Mouse (Mus musculus) limb, embryonic 11.5 days (tissue): ENCODE data around the gene L1cam. TPM values are rescaled to one million over a fixed set of nuclear protein-coding genes. Genes with fewer than 3 reads are reported as not detected.

Experiments
- ATAC-seq: fragments of 200-750 bp; cut with Nextera tagmentation; 2 replicates; pipeline ENCODE4 v1.8.0; 2017; ENCODE audit warnings: low read depth; ENCODE audit not compliant: insufficient number of reproducible peaks, low FRiP score, low TSS enrichment
- DNase-seq: peaks from one replicate; pipeline ENCODE4 v3.0.0-alpha.2; 2015; ENCODE audit warnings: low spot score
- H3K27ac ChIP-seq: fragments of 300-500 bp; sonication (generic); replicated peaks from 2 replicates; pipeline ENCODE4 v1.5.1; 2014; ENCODE audit warnings: low read depth, mild to moderate bottlenecking, low read length
- H3K27me3 ChIP-seq: fragments of 300-500 bp; sonication (generic); 2 replicates; pipeline ENCODE4 v1.6.1; 2014; ENCODE audit warnings: mild to moderate bottlenecking, low read length, mixed read lengths; ENCODE audit not compliant: control insufficient read depth, insufficient read depth
- H3K36me3 ChIP-seq: fragments of 300-500 bp; sonication (generic); 2 replicates; pipeline ENCODE4 v1.6.1; 2014; ENCODE audit warnings: mild to moderate bottlenecking, low read length, moderate library complexity, mixed read lengths; ENCODE audit not compliant: control insufficient read depth, insufficient read depth
- H3K4me1 ChIP-seq: fragments of 300-500 bp; sonication (generic); 2 replicates; pipeline ENCODE4 v1.6.1; 2014; ENCODE audit warnings: low read length, mixed read lengths; ENCODE audit not compliant: control insufficient read depth, insufficient read depth
- H3K4me2 ChIP-seq: fragments of 300-500 bp; sonication (generic); 2 replicates; pipeline ENCODE4 v1.6.1; 2014; ENCODE audit warnings: low read depth, mild to moderate bottlenecking, moderate library complexity; ENCODE audit not compliant: severe bottlenecking
- H3K4me3 ChIP-seq: fragments of 300-500 bp; sonication (generic); 2 replicates; pipeline ENCODE4 v1.5.1; 2014; ENCODE audit warnings: low read depth, low read length
- H3K9ac ChIP-seq: fragments of 300-500 bp; sonication (generic); 2 replicates; pipeline ENCODE4 v1.6.1; 2014; ENCODE audit warnings: mild to moderate bottlenecking, low read length
- H3K9me3 ChIP-seq: fragments of 300-500 bp; sonication (generic); 2 replicates; pipeline ENCODE4 v1.6.1; 2016; ENCODE audit warnings: low read length; ENCODE audit not compliant: control insufficient read depth
- WGBS: fragments of 180-500 bp; shearing (Covaris S2); extraction: QIAGEN DNeasy Blood & Tissue Kit; methylation state at CpG from one replicate; pipeline ENCODE4 v1.1.7; 2014; 5-methylcytosine and 5-hydroxymethylcytosine counted together
- polyA plus RNA-seq: library from polyadenylated mRNA; unstranded; fragments of >200 nt; fragmentation: Nextera tagmentation; extraction: Ambion mirVana; gene quantifications from 2 replicates; pipeline ENCODE4 v1.2.1, GENCODE M21; 2014

Gene L1cam
- polyA plus RNA-seq, 1 experiment from 2014 or later: 1.2 TPM

DNA sequence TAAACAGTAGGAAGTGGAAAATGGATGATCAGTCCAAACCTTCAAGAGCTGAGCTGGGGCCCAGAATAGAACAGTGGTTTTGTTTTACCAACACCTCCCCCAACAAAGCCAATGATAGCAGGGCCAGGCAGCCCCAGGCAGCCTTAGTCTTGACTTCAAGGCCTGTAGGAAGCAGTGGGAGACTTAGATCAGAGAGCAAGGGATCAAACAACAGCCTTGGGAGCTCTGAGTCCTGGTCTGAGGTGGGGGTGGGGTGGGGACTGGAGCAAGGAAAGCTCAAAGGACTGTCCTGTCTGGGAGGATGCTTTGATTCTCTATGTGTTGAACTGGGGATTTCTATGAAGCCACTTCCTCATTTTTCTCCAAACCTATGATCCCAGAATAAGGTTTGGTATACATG is 24.4 kb downstream of the L1cam start:
- H3K4me1 ChIP-seq: no peaks in the 10 kb centered on the region
- no peaks in the 10 kb centered on the region for H3K36me3 ChIP-seq
- H3K4me3 ChIP-seq: no peak overlapping the region
- H3K27me3 ChIP-seq: no peaks in the 10 kb centered on the region
- DNase-seq (no peak), ATAC-seq (no peak)
- H3K9ac ChIP-seq: no peak overlapping the region
- no peak overlapping the region for H3K27ac ChIP-seq
- no peaks in the 10 kb centered on the region for H3K9me3 ChIP-seq
- H3K4me2 ChIP-seq: no peak overlapping the region

DNA sequence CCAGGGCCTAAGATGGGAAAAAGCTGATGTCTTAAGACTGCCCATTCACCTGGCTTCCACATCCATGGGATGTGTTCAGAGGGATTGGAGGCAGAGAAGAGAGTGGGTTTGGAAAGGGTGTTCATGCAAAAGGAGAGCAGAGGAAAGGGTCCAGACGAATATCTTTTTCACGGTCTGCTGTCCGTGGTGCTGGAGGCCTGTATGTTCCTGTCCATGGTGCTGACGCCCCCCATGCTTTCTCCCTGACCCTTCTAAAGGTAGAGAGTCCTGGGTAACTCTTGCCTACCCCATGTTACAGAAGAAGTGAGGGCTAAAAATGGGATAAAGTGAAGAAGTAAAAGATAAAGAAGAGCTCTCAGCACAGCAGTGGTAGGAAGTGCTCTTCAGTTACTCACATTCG is 26.6 kb downstream of the L1cam start:
- H3K4me2 ChIP-seq: no peak overlapping the region
- H3K27ac ChIP-seq: no peak overlapping the region
- no peaks in the 10 kb centered on the region for H3K4me1 ChIP-seq
- no peaks in the 10 kb centered on the region for H3K36me3 ChIP-seq
- H3K27me3 ChIP-seq: no peaks in the 10 kb centered on the region
- no peaks in the 10 kb centered on the region for H3K9me3 ChIP-seq
- ATAC-seq (no peak), DNase-seq (peak; percentile 74)
- WGBS: 11% methylated on average over 5 of the region's 5 CpGs
- H3K4me3 ChIP-seq: no peak overlapping the region
- H3K9ac ChIP-seq: no peak overlapping the region

DNA sequence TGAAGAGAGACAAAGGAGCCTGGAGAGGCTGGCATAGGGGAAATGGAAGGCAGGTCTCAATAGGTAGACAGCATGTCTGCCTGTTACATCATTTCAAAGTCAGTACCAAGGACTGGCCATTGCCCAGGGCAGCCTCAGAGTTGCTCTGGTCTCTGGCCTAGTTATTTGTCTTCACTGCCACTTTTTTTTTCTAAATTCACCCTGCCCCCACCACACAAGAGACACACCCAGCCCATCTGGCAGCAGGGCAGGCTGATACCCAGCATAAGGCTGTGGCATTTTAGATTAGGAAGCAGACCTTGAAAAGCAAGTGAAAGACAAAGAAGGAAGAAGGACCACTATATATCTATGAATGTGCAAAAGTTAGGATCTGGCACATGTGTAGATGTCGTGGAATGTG is 28.1 kb downstream of the L1cam start:
- Histone ChIP-seq H3K9ac (no peak overlapping the region), H3K27ac (no peak overlapping the region), H3K4me3 (no peak overlapping the region), H3K4me2 (no peak overlapping the region), H3K27me3 (no peaks in the 10 kb centered on the region), H3K4me1 (no peaks in the 10 kb centered on the region), H3K36me3 (no peaks in the 10 kb centered on the region), H3K9me3 (no peaks in the 10 kb centered on the region)
- ATAC-seq: no peak
- WGBS: 83% methylated on average over 1 of the region's 1 CpGs
- DNase-seq: no peak

DNA sequence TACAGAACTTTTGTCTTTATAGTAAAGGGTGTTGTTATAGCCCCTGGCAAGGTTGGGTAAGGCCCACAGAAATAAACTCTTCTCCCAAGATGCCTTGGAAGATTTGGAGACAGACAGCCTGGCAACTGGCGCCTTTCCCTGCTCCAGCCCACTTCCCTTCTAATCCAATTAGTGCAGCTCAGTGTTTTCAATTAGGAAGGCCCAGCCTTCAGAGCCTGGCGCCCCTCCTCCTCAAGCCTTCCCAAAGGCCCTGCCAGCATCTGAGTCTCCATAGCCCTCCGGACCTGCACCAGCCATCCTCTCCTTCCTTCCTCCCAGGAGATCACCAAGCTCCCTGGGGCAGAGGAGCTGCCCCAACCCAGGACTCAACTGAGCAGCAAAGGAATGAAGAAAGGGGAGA is 28.6 kb downstream of the L1cam start:
- no peaks in the 10 kb centered on the region for H3K4me1 ChIP-seq
- H3K4me3 ChIP-seq: no peak overlapping the region
- H3K4me2 ChIP-seq: no peak overlapping the region
- ATAC-seq: no peak
- no peak overlapping the region for H3K27ac ChIP-seq
- no peaks in the 10 kb centered on the region for H3K27me3 ChIP-seq
- no peaks in the 10 kb centered on the region for H3K9me3 ChIP-seq
- no peak overlapping the region for H3K9ac ChIP-seq
- DNase-seq: no peak
- no peaks in the 10 kb centered on the region for H3K36me3 ChIP-seq
- WGBS: 17% methylated on average over 3 of the region's 3 CpGs

DNA sequence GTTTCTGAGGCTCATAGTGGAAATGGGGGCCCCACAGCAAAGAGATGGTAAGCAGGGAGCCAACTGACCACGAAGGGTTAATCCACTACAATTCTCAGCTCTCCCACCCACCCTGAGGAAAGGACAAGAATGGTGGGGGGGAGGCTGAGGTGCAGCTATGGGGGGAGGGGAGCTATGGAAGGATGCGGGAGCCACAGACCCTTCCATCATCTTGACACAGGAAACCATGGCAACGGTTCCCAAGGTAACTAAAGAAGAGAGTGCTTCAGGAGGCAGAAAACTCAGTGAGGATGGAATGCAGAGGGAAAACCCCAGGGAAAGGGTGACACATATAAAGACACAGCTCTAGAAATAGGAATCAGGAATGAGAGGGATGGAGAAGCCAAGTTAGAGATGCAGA is 31.2 kb downstream of the L1cam start:
- no peak overlapping the region for H3K4me3 ChIP-seq
- 54% methylated on average over 3 of the region's 3 CpGs for WGBS
- H3K36me3 ChIP-seq: no peaks in the 10 kb centered on the region
- H3K4me2 ChIP-seq: no peak overlapping the region
- H3K9ac ChIP-seq: no peak overlapping the region
- H3K27me3 ChIP-seq: no peaks in the 10 kb centered on the region
- H3K4me1 ChIP-seq: no peaks in the 10 kb centered on the region
- H3K9me3 ChIP-seq: no peaks in the 10 kb centered on the region
- ATAC-seq (no peak), DNase-seq (no peak)
- no peak overlapping the region for H3K27ac ChIP-seq

DNA sequence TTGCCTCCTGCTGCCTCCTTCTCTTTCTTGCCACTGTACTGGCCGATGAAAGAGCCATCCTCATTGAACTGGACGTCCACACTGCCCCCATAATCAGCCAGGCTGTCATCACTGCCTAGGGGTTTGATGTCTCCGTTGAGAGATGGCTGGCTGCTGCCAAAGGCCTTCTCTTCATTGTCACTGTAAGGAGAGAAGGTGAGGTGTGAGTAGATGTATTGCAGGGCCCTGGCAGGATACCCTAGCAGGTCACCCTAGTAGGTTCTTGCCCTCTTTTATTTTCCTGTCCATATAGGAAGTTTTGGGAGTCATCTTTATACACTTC is 40.9 kb downstream of the L1cam start:
- Histone ChIP-seq H3K27me3 (no peaks in the 10 kb centered on the region), H3K9ac (no peak overlapping the region), H3K27ac (no peak overlapping the region), H3K9me3 (no peaks in the 10 kb centered on the region), H3K4me1 (no peaks in the 10 kb centered on the region), H3K4me2 (no peak overlapping the region), H3K36me3 (no peaks in the 10 kb centered on the region), H3K4me3 (no peak overlapping the region)
- 67% methylated on average over 3 of the region's 3 CpGs for WGBS
- DNase-seq: no peak
- no peak for ATAC-seq

DNA sequence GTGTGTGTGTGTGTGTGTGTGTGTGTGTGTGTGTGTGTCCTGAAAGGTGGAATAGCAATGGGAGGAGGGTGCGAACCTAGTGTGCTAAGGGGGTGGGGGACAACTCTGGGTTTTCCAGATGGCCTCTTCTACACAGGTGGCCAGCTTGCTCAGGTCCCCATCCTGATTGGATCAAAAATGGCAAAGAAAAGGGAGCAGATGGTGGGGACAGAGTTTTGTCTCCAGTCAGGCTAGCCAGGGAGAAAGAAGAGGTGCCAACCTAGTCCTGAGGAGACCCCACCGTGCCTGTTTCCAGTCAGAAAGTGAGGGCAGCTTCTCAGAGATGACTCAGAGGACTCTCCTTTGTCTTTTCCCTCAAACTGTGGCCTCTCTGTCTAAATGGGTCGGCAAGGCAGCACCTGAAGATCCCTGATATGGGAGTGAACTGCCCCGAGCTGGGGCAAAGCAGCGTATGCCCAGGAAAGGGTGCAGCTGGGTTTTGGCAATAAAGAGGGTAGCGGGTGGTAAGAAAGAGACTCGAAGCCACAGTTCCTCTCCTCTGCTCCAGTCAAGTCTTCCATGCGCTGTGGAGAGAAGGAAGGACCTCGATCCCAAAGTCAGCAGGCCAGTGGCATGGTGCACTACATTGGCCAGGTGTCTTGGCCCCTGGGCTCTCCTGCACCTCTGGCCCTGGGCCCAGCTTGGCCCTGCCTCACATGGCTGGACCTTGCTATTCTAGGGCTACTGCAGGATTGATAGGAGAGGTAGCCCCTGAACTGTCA is 41.4 kb downstream of the L1cam start:
- WGBS: 89% methylated on average over 9 of the region's 9 CpGs
- ATAC-seq: no peak

DNA sequence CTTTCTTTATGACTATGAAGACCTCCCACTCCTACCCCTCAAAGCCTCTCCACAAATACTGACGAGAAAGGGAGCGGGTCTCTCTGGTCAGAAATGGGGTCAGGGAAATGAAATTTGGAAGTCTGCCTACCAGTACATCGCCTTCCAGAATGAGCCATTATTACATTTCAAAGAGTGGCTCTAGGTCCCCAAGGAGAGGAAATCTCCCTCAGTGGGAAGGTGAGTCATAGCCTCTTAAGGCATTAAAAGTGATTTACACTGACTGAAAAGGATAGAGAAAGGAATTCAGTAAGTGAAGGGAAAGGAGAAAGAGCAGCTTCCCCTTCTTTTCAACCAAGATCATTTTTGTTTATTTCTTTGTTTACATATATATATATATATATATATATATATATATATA is 59.2 kb downstream of the L1cam start:
- 82% methylated on average over 3 of the region's 3 CpGs for WGBS
- Histone ChIP-seq H3K27me3 (no peaks in the 10 kb centered on the region), H3K9ac (no peak overlapping the region), H3K36me3 (no peaks in the 10 kb centered on the region), H3K27ac (no peak overlapping the region), H3K9me3 (no peaks in the 10 kb centered on the region), H3K4me2 (no peak overlapping the region), H3K4me3 (no peak overlapping the region), H3K4me1 (no peaks in the 10 kb centered on the region)
- DNase-seq (no peak), ATAC-seq (no peak)

More for the DNA sequence above, 41.4 kb downstream of the L1cam start:
- no peak for DNase-seq
- Histone ChIP-seq H3K36me3 (no peaks in the 10 kb centered on the region), H3K27me3 (no peaks in the 10 kb centered on the region), H3K4me2 (no peak overlapping the region), H3K4me1 (no peaks in the 10 kb centered on the region), H3K9ac (no peak overlapping the region), H3K4me3 (no peak overlapping the region), H3K9me3 (no peaks in the 10 kb centered on the region), H3K27ac (no peak overlapping the region)

DNA sequence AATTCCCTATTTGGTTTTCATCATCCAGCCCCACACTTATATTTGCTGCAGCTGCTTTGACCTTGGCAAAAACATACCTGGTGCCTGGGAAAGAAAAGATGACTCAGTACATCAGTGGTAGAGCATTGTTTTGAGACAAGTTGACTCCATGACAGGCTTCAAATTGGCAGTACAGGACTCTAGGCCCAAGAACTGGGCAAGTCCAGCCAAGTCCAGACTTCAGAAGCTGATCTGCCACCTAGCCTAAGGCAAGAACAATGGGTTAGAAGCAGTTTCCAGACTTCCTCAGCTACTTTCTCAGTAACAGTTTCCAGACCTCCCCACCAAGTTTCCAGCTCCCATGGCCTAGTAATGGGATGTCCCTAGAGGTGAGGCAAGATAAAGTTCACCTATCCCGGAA is 60.2 kb downstream of the L1cam start:
- no peak for ATAC-seq
- H3K27me3 ChIP-seq: no peaks in the 10 kb centered on the region
- no peaks in the 10 kb centered on the region for H3K9me3 ChIP-seq
- no peak overlapping the region for H3K27ac ChIP-seq
- 80% methylated on average over 1 of the region's 1 CpGs for WGBS
- no peak overlapping the region for H3K9ac ChIP-seq
- H3K4me2 ChIP-seq: no peak overlapping the region
- DNase-seq: no peak
- H3K4me3 ChIP-seq: no peak overlapping the region
- no peaks in the 10 kb centered on the region for H3K4me1 ChIP-seq
- no peaks in the 10 kb centered on the region for H3K36me3 ChIP-seq
